Mouse (Mus musculus): ENCODE results near the gene Myo18b.

- no peak for TF ChIP-seq POLR2A (IDR thresholded peaks at IDR 0.05; ENCODE audit: low read depth, low read length)
- TF ChIP-seq CTCF (IDR thresholded peaks at IDR 0.05; ENCODE audit: extremely low read depth, insufficient read depth, insufficient read length, insufficient replicate concordance), result no peak
Observed at GRCm38 (mm10) chr5:112735040-112735439, 161.1 kb downstream of the Myo18b start.

Measured in spleen, adult 2 months (tissue).